In the genomic region with DNA sequence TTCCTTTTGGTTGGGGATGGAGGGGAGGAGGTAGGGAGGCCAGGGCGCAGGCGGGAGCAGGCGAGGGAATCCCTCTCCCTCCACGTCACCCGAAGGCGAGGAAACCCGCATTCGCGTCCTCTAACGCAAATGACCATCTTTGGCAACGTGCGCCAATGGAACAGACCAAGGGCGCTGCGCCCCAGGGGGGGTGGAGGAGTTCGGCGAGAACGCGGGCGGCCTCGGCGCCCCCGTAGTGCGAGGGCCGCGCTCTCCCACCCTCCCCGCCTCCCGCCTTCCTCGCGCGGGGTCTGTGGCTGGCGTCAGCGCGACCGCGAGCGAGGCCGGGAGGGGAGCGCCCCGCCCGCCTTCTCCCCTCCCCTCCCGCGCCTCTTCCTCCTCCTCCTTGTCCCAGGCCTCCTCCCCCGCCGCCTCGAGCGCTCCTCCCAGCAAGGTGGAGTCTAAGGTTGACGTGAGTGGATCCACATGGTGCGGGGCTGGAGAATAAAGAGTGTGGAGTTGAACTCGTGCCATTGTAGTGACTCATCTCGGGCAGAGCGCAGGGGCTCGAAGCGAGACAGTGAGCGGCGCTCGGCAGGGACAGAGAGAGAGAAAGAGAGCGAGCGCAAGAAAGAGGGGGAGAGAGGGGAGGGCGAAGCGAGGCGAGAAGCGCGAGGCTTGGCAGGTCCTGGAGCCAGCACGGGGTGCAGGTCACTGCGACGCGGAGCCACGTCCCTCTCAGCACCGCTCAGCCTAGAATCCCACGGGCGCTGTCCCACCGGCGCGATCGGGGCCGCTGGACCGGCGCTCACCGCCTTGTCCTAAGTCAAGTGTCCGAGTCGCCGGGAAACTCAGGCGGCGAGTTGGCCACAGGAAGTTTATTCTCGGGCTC, we compare ENCODE assay signal across 8 mouse cellular contexts. TPM values are rescaled to one million over a fixed set of nuclear protein-coding genes. Genes with fewer than 3 reads are reported as not detected.
A peak's percentile ranks its signal among the peaks of the same experiment; 100 is the strongest.
DNase-seq lines count a peak whose midpoint lies in the region; ATAC-seq lines count a peak whose summit lies in the region.

Fosl2 (plus strand) TSS at position 466 of the 871 bp plus-strand sequence.

- H3K4me2 ChIP-seq in intestine, embryonic 15.5 days (replicated peaks), result peak within 1 kb of the TSS; percentile 75

- peak within 1 kb of the TSS; percentile 89 for H3K9ac ChIP-seq in intestine, embryonic 15.5 days

- peak; percentile 92 to 96 for DNase-seq in adrenal gland, adult 18-20 months (ENCODE audit: low spot score in 2 of 2)
- peak; percentile 90 for DNase-seq in embryo, embryonic 10.5 days (ENCODE audit: low spot score)
- peak; percentile 89 to 97 for DNase-seq in gastrocnemius, postnatal 36 days
- peak; percentile 92 to 94 for DNase-seq in left cerebral cortex, postnatal 14 days (ENCODE audit: low spot score in 2 of 2)
- DNase-seq in right cerebral cortex, postnatal 25 days, result peak; percentile 94
- peak; percentile 93 to 98 for DNase-seq in urinary bladder, postnatal 36 days (ENCODE audit: low spot score in 2 of 2)

- peaks cover 15% of the 10 kb centered on the region; the same call in 1 of the 2 replicates for H3K4me1 ChIP-seq in intestine, embryonic 15.5 days (replicated peaks)

- under 1% methylated on average over 84 of the region's 85 CpGs for WGBS in intestine, embryonic 15.5 days

- H3K27me3 ChIP-seq in intestine, embryonic 15.5 days (replicated peaks), result no peaks in the 10 kb centered on the region

- peak within 1 kb of the TSS; percentile 84 for H3K4me3 ChIP-seq in intestine, embryonic 15.5 days (replicated peaks)

- peak within 1 kb of the TSS; percentile 100 for H3K27ac ChIP-seq in intestine, embryonic 15.5 days

- H3K9me3 ChIP-seq in intestine, embryonic 15.5 days, result no peaks in the 10 kb centered on the region

- peak; percentile 84 for ATAC-seq in intestine, embryonic 15.5 days
- peak; percentile 88 for ATAC-seq in megakaryocyte-erythroid progenitor cell, adult 5-6 weeks (replicated peaks; ENCODE audit: low FRiP score, low TSS enrichment, poor library complexity, severe bottlenecking)

- intact Hi-C loops in gastrocnemius, postnatal 36 days (cut with DNase I), result loop anchor here (5.0 kb wide), 2 partner anchors 203 to 573 kb away; no protein-coding TSS in a partner anchor
- intact Hi-C loops in left cerebral cortex, postnatal 14 days (cut with DNase I), result loop anchor here (2.0 to 10.0 kb wide), 5 partner anchors 153 to 571 kb away; partner anchors contain the start of gene Mrpl33

- no peaks in the 10 kb centered on the region for H3K36me3 ChIP-seq in intestine, embryonic 15.5 days

RNA-seq across cellular contexts. Expression of gene Fosl2, which starts in this region (rescaled TPM):
- 100 to 1,000 TPM; 188 to 364 TPM for total RNA-seq in adrenal gland, adult 18-20 months (2021)
- 10 to 100 TPM in 1 of 2 experiments, 1 to 10 TPM in 1; 9.0 to 16.5 TPM for total RNA-seq in gastrocnemius, postnatal 36 days (2021)
- 7.1 and 7.3 TPM in 2 replicates for polyA plus RNA-seq in intestine, embryonic 15.5 days (2015; fragmentation: Nextera tagmentation; extraction: Ambion mirVana)
- 10 to 100 TPM; 24.7 to 34.7 TPM for total RNA-seq in left cerebral cortex, postnatal 14 days (2021)
- 1.2 and 3.4 TPM in 2 replicates for total RNA-seq in megakaryocyte-erythroid progenitor cell, adult 5-6 weeks (2014; fragmentation: Nextera tagmentation)
- total RNA-seq in megakaryocyte-erythroid progenitor cell, adult 5-6 weeks (2017), result 1.8 and 6.8 TPM in 2 replicates

Comparison
In these comparisons a context has a peak if more than half of its experiments do, and no peak if none do; other contexts are left out.
1. Peak in every context shown above with its lines: DNase-seq, ATAC-seq, H3K4me3 ChIP-seq and H3K27ac ChIP-seq.
2. RNA of gene Fosl2 (total RNA-seq): 188 to 364 TPM in adrenal gland, adult 18-20 months; 24.7 to 34.7 TPM in left cerebral cortex, postnatal 14 days, 9.0 to 16.5 TPM in gastrocnemius, postnatal 36 days and 1.2 to 6.8 TPM in megakaryocyte-erythroid progenitor cell, adult 5-6 weeks; every median in the first group is over 4 times any median in the second.